Mouse (Mus musculus) cerebellum, adult 11 months (tissue): ENCODE measurements around the gene D5Ertd579e.

ENCODE experiments used
- DNase-seq: peaks from one replicate; pipeline ENCODE4 v3.0.0; 2022

D5Ertd579e gene

DNA sequence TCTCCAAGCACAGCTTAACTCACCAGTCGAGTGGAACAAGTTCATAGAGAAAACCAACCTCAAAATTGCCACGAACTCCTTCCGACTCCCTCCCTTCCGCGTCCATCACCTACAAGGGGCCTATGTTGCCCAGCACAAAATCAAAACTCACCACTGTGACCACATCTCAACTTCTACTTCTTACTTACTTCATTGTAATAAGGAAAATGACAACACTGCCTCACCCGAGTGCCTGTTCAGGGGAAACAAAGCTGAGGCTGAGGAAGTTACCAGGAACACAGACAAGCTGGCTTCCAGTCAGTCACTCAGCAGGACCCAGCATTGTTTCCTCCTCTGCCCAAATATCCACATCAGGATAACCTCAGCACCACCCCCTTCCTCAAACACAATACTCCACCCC, 132.1 kb downstream of the D5Ertd579e start:
- DNase-seq, result no peak

DNA sequence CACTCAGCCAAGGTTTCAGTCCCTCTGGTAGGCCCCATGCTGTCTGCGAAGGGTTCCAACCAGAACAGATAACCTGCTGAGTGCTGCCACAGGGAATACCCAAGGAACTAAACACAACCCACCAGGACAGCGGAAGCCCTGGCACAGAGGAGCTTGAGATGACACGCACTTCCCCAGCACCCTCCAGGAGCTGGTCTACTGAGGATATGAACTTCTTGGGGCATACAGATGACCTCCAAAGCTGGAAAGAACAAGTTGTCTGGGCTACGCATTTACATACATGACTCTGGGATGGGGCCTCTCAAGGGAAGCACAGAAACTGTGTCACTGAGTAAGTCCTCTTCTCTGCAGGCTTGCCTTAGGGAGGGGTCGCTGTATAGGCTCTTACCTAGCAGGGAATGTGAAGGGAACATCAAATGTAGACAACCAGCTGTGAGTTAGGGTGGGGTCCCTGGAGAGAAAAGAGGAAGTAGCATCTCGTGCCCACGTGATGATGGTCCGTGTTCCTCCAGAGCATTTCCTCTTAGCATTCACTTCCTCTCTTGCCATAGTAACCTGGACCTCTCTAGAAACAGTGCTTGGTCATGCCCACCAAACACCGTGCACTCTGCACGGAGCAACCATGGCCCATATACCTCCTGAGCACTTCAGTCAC, 132.9 kb downstream of the D5Ertd579e start:
- no peak for DNase-seq

DNA sequence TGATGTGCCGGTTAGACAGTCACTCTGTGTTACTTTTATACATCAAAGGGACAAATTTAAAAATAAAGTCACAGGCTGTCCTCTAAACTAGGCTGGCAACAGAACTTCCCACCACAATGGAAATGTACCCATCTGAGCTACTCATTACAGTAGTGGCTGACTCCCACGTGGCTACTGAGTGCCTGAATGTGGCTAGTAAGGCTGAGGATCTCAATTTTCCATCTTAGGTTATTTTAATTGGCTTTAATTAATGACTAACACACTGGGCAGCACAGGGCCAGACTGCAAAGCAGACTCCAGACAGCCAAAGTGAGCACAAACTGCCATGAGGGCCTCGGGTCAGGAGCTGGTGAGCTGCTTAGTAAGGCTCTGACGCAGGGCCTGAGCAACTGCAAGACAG, 134.3 kb downstream of the D5Ertd579e start:
- DNase-seq, result no peak

DNA sequence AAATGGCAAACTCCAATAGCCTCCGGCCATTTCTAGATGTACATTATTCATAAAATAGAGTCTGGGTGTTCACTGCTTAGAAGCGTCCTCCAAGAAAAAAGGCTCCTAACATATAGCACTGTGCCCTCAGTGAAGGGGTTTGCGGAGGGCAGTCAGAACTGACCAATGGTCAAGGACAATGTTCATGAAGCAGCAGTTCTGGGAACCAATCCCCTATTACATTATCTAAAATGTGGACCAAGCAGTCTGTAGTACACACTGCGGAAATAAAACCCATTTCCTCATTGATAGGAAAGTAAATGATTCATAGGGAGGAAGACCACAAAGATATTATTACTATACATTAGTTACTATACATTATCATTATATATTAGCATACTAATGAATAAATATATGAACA, 135.3 kb downstream of the D5Ertd579e start:
- no peak for DNase-seq

DNA sequence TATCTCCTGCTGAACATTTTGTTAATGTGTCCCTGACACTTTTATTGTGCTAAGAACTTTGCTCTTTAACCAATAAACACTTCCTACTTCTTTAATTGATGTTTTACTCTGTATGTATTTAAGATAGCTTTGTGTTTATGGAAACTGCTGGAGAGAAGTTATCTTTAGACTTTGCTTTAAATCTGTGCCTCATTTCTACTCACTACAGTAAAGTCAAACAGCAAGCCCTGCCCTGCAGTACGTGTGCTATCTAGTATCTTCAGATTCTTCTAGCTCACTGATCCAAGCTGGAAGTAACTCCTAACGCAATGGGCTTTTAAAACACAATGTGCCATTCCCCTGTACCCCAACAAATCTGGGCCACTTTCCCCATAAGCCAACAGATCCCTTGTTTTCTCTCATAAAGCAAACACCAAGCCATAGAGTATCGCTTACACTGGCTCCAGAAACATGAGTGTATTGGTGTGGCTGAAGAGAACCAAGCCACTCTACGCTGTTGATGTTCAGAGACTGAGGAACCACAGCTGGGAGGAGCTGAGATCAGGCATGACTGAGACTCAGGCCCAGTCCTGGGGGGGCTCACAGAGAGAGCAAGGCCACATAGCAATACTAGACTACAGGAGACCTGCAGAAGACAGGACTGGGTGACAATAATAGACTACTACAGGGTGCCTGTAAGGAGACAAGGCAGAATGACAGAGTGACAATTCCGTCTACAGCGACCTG, 136.2 kb downstream of the D5Ertd579e start:
- DNase-seq, result no peak

DNA sequence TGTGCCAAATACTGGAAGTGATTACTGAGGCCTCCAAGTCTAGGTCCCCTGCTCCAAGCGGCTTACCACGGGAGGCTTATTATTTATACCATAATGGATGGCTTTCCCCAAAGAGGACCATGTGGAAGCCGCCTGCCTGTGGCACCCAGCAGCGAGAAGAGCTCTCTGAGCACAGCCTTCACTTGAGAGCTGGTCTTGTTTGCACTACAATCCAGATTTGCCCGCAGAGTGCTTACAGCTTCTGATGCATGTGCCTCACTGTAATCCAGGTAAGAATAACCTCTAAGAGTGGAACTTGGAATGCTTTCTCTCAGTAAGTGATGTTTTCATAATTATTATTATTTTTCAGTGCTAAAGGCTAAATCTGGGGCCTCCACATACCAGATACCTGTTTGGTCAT, 136.7 kb downstream of the D5Ertd579e start:
- DNase-seq, result no peak

DNA sequence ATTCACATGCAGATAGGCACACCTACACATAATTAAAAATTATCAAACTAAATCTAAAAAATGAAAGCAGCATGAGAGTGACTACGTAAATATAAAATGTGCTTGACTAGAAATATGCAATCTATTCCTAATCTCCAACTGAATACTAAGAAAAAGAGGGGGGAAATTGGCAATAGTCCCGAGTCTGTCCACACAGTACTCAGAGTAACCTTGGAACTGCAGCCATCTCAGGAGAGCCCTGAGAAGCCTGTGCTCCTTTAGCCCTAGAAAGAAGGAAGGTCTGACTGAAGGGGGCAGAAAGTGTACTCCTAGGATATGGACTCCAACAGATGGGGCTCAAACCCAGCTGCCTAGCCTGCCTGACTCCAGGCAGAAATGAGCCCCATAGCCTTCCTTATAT, 137.3 kb downstream of the D5Ertd579e start:
- DNase-seq, result no peak

DNA sequence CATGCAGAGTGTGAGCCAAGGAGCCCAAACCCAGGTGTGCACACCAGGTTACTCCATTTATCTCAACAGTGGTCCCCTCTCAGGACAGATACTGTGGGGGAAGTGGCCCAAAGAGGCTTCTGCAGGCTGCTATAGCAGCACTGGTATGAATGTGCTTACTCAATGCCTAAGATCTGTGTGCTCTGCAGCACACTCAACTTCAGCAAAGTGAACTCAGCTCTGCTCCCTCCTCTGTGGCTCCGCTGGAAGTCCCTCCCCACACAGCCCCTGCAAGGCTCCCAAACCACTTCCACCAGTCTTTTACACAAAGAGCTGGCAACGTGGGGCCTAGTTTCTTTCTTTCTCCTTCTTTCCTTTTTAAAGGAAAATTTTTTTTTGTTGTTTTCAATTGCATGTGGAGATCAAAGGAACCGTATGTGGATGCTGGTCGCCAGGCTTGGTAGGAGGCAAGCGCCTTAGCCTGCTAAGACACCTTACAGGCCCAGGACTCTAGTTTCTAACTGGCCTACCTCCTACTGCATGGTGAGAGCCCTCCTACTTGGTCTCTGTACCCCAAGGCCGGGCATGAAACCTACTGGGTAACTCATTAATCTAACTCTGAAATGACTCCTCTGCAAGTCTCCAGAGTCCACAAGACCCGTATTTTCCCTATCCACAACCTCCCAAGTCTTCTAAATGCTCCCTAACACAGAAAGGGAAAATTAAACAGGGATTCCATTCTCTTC, 138.1 kb downstream of the D5Ertd579e start:
- no peak for DNase-seq

DNA sequence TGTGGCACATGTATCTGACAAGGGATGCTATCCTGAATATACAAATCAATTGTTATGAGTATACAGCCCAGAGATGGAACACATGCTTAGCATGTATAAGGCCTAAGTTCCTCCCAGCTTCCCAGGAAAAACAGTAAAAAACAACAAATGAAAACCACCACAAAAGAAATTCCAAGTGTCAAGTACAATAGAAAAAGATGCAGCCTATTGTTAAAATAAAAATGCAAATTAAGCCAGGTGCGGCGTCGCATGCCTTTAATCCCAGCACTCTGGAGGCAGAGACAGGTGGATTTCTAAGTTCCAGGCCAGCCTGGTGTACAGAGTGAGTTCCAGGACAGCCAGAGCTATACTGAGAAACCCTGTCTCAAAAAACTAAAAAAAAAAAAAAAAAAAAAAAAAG, 138.9 kb downstream of the D5Ertd579e start:
- no peak for DNase-seq

DNA sequence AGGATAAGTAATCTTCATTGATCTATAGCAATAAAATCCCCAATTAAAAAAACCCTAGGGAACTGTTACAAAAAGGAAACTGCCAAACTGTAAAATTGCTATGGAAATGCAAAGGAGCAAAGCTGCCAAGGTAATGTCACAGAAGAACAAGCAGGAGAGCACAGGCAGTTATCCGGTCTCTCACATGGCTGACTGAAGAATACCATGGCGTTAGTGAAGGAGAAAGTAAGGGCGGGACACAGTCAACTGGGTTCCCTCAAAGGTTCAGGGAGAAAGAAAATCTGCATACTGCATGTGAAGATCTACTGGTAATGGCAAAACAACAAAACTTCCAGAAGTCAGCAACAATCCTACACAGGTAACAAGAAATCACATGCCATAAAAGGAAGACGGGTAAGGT, 139.5 kb downstream of the D5Ertd579e start:
- DNase-seq, result no peak

DNA sequence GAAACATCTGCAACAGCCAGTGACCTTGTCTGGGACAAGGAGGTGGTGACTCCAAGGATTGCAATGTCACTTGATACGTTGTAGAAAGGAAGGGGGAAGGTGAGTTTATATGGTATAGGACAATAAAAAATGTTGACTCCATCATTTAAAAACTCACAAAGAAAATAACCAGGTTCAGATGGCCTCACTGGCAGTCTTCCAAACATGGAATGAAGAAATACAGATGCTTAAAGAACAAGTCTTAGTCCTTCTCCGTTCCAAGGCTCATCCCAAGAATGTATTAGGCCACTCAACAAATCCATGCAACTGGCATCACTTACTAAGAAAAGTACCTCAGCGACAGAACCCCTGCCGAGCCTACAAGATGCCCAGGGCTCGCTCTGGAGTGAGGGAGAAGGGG, 141.3 kb downstream of the D5Ertd579e start:
- no peak for DNase-seq

DNA sequence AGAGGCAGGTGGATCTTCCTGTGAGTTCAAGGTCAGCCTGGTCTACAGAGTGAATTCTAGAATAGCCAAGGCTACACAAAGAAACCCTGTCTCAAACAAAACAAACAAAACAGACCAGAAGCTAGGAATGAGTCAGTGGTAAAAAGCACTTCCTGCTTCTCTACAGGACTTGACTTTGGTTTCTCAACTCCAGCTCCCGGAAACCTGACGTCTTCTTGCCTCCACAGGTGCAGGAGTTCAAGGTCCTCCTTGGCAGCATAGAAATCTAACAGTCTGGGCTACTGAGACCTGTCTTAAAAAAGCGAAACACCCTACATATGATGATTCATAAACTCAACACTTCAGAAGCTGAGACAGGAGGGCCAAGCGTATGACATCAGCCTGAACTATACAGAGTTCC, 141.9 kb downstream of the D5Ertd579e start:
- no peak for DNase-seq

DNA sequence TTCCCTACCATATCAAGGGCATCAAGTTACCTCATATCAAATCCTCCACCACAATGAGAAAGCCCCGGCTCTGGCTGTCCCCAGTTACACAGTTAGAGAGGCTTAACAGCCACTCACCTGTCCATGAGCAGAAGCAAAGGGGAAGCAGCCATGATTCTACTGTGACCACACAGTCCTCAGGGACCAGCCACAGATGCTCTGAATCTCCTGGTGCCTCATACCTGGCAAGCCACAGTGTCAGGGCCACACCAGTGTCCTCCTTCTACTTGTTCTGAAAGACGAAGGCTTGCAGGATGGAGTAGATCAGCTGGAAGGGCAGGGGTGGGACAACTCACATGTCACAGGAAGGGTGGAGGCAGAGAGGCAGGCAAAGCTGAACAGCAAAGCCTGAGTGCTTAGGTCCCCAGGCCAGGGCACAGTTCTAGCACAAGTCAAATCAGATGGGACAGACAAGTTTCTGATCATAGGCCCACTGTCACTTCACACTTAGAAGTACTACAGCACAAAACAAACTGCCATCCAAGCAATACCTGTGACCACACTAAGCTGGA, 142.7 kb downstream of the D5Ertd579e start:
- no peak for DNase-seq

DNA sequence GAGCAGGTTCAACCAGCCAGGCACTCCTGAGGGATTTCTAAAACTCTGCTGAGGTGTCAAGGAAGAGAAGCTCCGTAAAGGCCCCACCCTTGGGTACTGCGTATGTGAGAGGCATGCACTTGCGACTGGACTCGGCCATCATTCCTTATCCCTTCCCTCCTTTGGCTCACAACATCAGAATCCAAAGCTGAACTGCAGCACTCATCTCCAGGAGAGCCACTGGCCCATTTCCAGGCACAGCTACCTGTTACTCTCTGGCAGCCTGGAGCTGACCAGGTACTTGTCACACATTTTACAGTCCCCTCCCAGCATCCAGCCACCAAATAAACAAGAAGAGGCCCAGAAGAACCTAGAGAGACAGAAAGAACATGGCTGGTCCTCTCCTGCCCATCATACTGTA, 143.4 kb downstream of the D5Ertd579e start:
- DNase-seq, result no peak
